Mouse (Mus musculus) C2C12 (cell line): ENCODE measurements around the gene Hist2h2ab. TPM values are rescaled to one million over a fixed set of nuclear protein-coding genes. Genes with fewer than 3 reads are reported as not detected.
A peak's percentile ranks its signal among the peaks of the same experiment; 100 is the strongest.
"Not testable (repeated sequence)": the region's sequence is repeated elsewhere in the genome, so short reads cannot be mapped to it uniquely, and the experiment has no call there.

Source experiments
- H3K27me3 ChIP-seq: one replicate; pipeline ENCODE4 v1.6.1; 2011; ENCODE audit not compliant: control insufficient read depth, insufficient read depth, insufficient read length
- H3K36me3 ChIP-seq: one replicate; pipeline ENCODE4 v1.6.1; 2011; ENCODE audit not compliant: control insufficient read depth, insufficient read depth
- H3K4me3 ChIP-seq: one replicate; pipeline ENCODE4 v1.5.1; 2011; ENCODE audit warnings: mild to moderate bottlenecking, control low read depth; ENCODE audit not compliant: poor library complexity, insufficient read depth, severe bottlenecking
- H3K79me2 ChIP-seq: one replicate; pipeline ENCODE4 v1.6.1; 2011; ENCODE audit not compliant: control insufficient read depth, insufficient read depth
- H3K79me3 ChIP-seq: one replicate; pipeline ENCODE4 v1.6.1; 2011; ENCODE audit warnings: low read depth, control low read depth
- H3ac ChIP-seq: one replicate; pipeline ENCODE3; 2011; ENCODE audit warnings: low read depth; ENCODE audit not compliant: control insufficient read depth, insufficient read length
- CEBPB ChIP-seq: IDR thresholded peaks from one replicate; pipeline ENCODE4 v1.6.1; 2011; ENCODE audit warnings: low read depth, mild to moderate bottlenecking, control low read depth, moderate library complexity
- CTCF ChIP-seq: IDR thresholded peaks from one replicate; pipeline ENCODE4 v1.5.1; 2011; ENCODE audit not compliant: control insufficient read depth, insufficient read depth, insufficient read length
- FOSL1 ChIP-seq: IDR thresholded peaks from one replicate; pipeline ENCODE4 v1.8.0; 2011; ENCODE audit warnings: mild to moderate bottlenecking, low read length; ENCODE audit not compliant: poor library complexity, insufficient read depth, severe bottlenecking
- MAX ChIP-seq: IDR thresholded peaks from one replicate; pipeline ENCODE4 v1.6.1; 2011; ENCODE audit warnings: mild to moderate bottlenecking, control low read depth
- MYOD1 ChIP-seq: IDR thresholded peaks from one replicate; pipeline ENCODE4 v1.6.1; 2011; ENCODE audit warnings: low read depth; ENCODE audit not compliant: control insufficient read depth, insufficient read length
- MYOG ChIP-seq: IDR thresholded peaks from one replicate; pipeline ENCODE4 v1.6.1; 2011; ENCODE audit not compliant: control insufficient read depth, insufficient read length; ENCODE audit errors: extremely low read depth
- USF1 ChIP-seq: IDR thresholded peaks from one replicate; pipeline ENCODE4 v1.6.1; 2011; ENCODE audit warnings: low read depth, mild to moderate bottlenecking, control low read depth, moderate library complexity
- polyA plus RNA-seq: library from polyadenylated mRNA; unstranded; fragments of >200 nt; fragmentation: generic; extraction: Trizol; gene quantifications from one replicate; pipeline ENCODE4 v1.2.1, GENCODE M21; 2012; ENCODE audit warnings: missing spikeins

Gene Hist2h2ab
- polyA plus RNA-seq, 1 experiment, result 0.18 TPM

DNA sequence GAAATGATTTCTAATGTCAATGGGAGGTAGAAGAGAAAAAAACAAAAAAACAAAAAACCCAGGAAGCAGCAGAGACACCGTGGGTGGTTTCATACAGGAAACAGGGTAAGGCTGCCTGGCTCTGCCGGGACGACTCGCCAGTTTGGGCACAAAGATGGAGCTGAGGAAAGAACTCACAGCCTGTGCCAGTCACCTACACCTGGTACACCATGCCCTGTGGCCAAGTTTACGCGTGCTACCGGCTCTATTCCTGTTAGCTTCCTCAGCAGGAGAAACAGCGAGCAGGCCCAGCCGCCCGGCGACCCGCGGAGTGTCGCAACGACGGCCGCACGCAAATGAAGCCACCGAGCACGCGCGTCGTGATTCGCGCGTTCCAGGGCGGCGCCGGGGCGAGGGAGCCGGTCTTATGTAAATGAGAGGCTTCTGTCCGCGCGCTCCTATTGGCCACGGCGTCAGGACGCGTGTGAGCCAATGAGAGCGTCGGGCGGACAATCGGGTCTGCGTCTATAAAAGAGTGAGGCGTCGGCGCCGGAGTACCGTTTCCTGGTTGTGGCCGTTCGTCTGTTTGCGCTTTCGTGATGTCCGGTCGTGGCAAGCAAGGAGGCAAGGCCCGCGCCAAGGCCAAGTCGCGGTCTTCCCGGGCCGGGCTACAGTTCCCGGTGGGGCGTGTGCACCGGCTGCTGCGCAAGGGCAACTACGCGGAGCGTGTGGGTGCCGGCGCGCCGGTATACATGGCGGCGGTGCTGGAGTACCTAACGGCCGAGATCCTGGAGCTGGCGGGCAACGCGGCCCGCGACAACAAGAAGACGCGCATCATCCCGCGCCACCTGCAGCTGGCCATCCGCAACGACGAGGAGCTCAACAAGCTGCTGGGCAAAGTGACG is 25.6 kb downstream of the Hist2h2ab start, which contains the start of gene Hist2h2aa1:
Hist2h2aa1 (plus strand) TSS at position 495 of the 884 bp plus-strand sequence.
- H3K79me3 ChIP-seq, H3K27me3 ChIP-seq, H3K79me2 ChIP-seq, H3K36me3 ChIP-seq: not testable (repeated sequence)
- peak; percentile 71 for TF ChIP-seq CEBPB
- peak within 1 kb of the TSS; percentile 18 for H3K4me3 ChIP-seq
- peak within 1 kb of the TSS; percentile 91 for H3ac ChIP-seq

DNA sequence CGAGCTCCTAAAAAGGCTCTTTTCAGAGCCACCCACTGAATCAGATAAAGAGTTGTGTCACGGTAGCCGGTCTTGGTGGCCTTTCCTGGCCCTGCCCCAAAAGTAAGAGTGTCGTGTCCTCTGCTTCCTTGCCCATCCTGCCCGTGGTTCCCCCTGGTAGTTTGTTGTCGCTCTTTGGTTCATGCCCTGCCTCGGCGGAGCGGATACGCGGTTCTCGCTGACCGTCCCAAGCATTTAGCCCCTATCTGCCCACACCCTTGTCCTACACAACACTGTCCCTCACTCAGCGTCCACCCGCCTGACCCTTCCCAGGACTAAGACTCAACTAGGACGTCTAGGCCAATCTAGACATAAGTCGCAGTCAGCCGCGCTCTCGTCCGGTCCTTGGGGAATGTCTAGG is 26.4 kb downstream of the Hist2h2ab start:
- H3K4me3 ChIP-seq, H3K79me2 ChIP-seq, H3K27me3 ChIP-seq, H3K79me3 ChIP-seq, H3ac ChIP-seq, H3K36me3 ChIP-seq: not testable (repeated sequence)

DNA sequence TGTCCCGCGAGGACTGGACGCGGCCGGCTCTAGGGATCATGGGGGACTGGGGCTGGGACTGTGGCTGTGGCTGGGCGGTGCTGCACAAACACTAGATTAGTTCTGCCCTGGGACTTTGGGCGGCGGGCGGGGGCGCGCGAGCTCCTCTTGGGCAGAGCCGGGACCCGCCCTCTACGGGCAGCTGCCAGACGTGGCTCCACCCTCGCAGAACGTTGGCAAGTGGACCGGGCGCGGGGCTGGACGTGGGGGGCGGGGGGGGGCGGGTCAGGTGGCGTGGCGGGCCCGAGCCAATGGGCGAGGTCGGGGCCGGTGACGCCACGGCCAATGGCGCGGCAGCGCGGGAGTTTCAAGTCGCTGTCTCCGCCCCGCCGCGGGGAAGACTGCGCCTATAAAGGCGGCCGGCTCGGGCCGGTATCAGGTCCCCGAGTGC is 26.8 kb downstream of the Hist2h2ab start, which contains the start of gene Hist2h3c1:
Hist2h3c1 (plus strand) TSS at position 259 of the 430 bp plus-strand sequence.
- not testable (repeated sequence) for H3K79me3 ChIP-seq, H3K27me3 ChIP-seq, H3K36me3 ChIP-seq, H3K79me2 ChIP-seq
- Histone ChIP-seq H3ac (peak within 1 kb of the TSS; percentile 67), H3K4me3 (peak within 1 kb of the TSS; percentile 25)

DNA sequence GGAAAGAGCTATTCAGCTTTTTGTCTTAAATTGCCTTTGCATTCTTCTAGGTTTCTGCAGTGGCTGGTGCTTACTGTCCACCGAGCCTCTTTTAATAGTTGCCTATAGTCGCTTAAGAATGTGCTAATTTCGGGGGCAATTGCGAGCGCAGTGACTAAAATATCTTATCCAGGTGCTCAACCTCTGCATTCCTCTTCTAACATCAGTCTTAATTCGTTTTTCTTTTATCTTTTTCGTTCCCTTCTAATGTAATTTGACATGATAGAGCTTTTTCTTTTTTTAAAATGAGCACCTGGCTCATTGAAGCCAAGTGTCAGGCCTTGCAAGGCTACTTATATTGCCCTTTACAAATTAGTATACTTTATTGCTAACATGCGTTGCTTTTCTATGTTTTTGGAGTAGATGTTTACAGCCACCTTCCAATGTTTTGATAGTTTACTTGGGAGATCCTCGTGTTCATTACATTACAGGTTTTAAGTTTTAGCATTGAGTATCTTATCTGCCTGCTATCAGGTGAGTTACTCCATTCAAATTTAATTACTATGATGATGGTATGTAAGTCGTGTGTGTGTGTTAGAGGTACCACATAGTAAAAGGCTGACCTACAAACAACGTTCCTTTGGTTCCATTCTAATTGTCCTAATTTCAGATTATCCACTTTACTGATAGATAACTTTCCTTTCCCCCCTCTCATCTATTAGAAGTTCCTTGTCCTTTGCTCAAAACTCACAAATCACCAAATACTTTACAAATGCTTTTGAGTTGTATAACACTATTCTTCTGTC is 27.9 kb downstream of the Hist2h2ab start:
- TF ChIP-seq MYOD1 (no peak), CTCF (no peak), CEBPB (no peak), MAX (no peak), MYOG (no peak), USF1 (no peak), FOSL1 (no peak)
- Histone ChIP-seq H3K4me3 (peak overlapping the region; percentile 25), H3K36me3 (no peaks in the 10 kb centered on the region), H3K79me3 (peaks cover 2% of the 10 kb centered on the region), H3ac (peak overlapping the region; percentile 67), H3K79me2 (no peaks in the 10 kb centered on the region), H3K27me3 (no peaks in the 10 kb centered on the region)

DNA sequence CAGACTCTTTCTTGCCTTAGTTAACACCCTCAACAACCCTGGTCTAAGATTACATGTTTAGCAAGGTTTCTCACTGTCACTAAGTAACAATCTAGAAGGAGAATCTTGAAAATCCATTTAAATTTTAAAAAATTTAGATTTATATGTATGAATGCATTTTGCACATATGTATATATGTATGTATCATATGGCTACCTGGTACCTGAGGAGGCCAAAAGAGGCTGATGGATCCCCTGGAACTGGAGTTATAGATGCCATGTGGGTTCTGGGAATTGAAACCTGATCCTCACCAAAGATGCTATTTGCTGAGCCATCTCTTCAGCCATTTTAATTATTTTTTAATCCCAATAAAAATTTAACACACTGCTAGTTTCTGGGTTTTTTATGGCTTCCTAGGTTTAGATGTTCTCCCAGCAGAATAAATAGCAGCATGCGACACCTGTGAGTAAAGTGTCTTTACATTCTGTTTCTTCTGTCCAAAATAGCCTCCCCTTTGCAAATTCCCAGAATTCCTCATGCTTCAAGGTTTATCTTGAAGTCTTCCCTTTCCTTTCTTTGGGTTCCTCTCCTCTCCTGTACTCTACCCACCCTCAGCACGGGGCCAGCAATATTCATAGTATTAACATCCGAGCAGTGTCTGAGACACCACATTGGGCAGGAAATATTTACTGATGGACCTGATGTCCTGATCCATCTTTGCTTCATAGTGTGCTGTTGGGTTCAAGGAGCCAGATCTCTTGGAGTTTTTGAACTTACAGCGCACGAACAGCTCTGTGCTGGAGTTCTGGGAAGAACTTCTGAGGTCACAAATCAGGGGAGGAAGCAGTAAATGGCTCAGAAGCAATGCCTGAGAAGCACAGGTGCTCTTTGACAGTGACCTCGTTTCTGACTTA is 28.7 kb downstream of the Hist2h2ab start:
- peaks cover 2% of the 10 kb centered on the region for H3K79me3 ChIP-seq
- H3K4me3 ChIP-seq, result peak overlapping the region; percentile 25
- TF ChIP-seq CEBPB (no peak), MYOD1 (no peak), USF1 (no peak), MAX (no peak), FOSL1 (no peak), MYOG (no peak), CTCF (no peak)

DNA sequence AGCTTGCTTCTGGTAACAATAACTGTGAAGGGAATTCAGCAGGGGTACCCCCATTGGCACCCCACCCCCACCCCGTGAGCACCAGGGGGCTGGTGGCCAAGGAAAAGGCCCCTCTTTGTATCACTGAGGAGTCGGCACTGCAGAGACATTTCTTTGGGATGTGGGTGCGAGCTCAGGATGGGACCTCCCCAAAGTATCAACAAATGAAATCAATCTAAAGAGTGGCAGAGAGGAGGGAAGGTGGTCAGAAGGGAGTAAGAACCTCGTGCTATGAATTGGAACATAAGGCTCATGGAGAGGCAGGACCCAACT is 29.3 kb downstream of the Hist2h2ab start:
- Histone ChIP-seq H3K79me2 (no peaks in the 10 kb centered on the region), H3K79me3 (peaks cover 2% of the 10 kb centered on the region), H3K36me3 (no peaks in the 10 kb centered on the region), H3ac (no peak overlapping the region), H3K27me3 (no peaks in the 10 kb centered on the region), H3K4me3 (peak overlapping the region; percentile 3)
- TF ChIP-seq CEBPB (no peak), MYOD1 (no peak), MAX (no peak), USF1 (no peak), CTCF (no peak), MYOG (no peak), FOSL1 (no peak)

More for the DNA sequence above, 28.7 kb downstream of the Hist2h2ab start:
- Histone ChIP-seq H3K79me2 (no peaks in the 10 kb centered on the region), H3ac (peak overlapping the region; percentile 35), H3K27me3 (no peaks in the 10 kb centered on the region), H3K36me3 (no peaks in the 10 kb centered on the region)
